Mouse (Mus musculus) testis, adult 2 months (tissue): ENCODE results near the gene Slc35e3.

Experiments
- CTCF ChIP-seq: fragments of 200-500 bp; IDR thresholded peaks from 2 replicates; pipeline ENCODE4 v1.5.1; 2012; ENCODE audit warnings: low read depth, mild to moderate bottlenecking, inconsistent platforms, low read length, moderate library complexity; ENCODE audit not compliant: control insufficient read depth, insufficient read depth, insufficient replicate concordance
- POLR2A ChIP-seq: fragments of 200-500 bp; IDR thresholded peaks from 2 replicates; pipeline ENCODE4 v1.6.1; 2012; ENCODE audit warnings: low read depth, mild to moderate bottlenecking, inconsistent platforms, low read length, moderate library complexity; ENCODE audit not compliant: control insufficient read depth

GRCm38 (mm10) chr10:117692953-117693352 is 53.2 kb downstream of the Slc35e3 start:
- TF ChIP-seq POLR2A = no peak
- TF ChIP-seq CTCF = no peak
